Mouse (Mus musculus) adrenal gland, adult 8-10 months (tissue): ENCODE data around the gene Rgma. TPM values are rescaled to one million over a fixed set of nuclear protein-coding genes. Genes with fewer than 3 reads are reported as not detected.

Experiments
- DNase-seq: peaks from one replicate; pipeline ENCODE4 v3.0.0; 2022
- total RNA-seq, 4 experiments: library from RNA; stranded (reverse); gene quantifications; 2 replicates each; pipeline ENCODE4 v1.2.4; 2022

The Rgma gene
- 10 to 100 TPM; 12.8 to 16.1 (median 14.0) TPM for total RNA-seq

- no peak for DNase-seq
Measured at GRCm38 (mm10) chr7:73375257-73376100, at the start of gene Rgma. Rgma (plus strand) TSS chr7:73375509.

DNA sequence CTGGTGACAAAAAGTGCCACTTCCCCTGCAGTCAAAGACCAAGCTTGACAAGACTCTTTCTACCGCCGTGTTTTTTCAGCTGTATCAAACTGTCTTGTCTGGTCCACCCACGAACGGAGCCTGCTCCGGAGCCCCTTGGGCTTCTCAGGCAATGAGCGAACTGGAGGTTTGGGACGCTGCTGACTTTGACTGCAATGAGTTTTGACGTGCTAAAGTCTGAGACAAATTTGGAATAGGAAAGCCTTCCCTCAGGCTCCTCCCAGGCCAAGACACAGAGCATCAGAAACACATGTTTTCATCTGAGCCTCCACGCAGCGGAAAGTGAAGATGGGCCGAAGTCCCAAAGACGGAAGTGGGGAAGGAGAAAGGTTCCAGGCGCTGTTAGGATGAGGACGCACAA, 49.1 kb upstream of the Rgma start:
- no peak for DNase-seq

- DNase-seq = no peak
Measured at GRCm38 (mm10) chr7:73326680-73327079, 48.6 kb upstream of the Rgma start.

GRCm38 (mm10) chr7:73327193-73327592, 48.1 kb upstream of the Rgma start:
- DNase-seq = no peak

GRCm38 (mm10) chr7:73327652-73328051, 47.7 kb upstream of the Rgma start:
- DNase-seq = no peak

GRCm38 (mm10) chr7:73328653-73329207, 46.6 kb upstream of the Rgma start:
- DNase-seq = no peak

- DNase-seq = no peak
Measured at GRCm38 (mm10) chr7:73330754-73331153, 44.6 kb upstream of the Rgma start.

DNA sequence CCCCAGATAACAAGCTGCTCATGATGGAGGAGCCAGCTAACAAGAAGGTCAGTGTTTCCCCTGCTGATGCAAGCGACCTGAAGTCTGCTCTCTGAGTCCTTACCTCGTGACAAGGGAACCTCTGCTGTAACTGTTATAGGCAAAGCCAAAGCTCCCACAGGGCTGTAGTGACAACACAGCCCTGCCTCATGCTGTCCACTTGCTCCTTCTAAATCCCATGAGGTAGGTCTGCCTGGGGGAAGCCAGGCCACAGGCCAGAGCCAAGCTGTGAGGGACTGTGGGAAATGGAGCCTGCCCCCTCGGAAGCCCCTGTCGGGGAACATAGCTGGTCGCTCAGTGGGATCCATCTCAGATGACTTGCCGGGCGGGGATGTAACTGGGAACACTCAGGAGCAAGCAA, 43.7 kb upstream of the Rgma start:
- no peak for DNase-seq

- no peak for DNase-seq
Measured at GRCm38 (mm10) chr7:73333398-73333988, 41.8 kb upstream of the Rgma start.

GRCm38 (mm10) chr7:73334883-73335282, 40.4 kb upstream of the Rgma start:
- DNase-seq = no peak

- no peak for DNase-seq
Measured at GRCm38 (mm10) chr7:73336380-73336779, 38.9 kb upstream of the Rgma start.

- DNase-seq = no peak
Measured at GRCm38 (mm10) chr7:73338353-73338752, 37.0 kb upstream of the Rgma start.

DNA sequence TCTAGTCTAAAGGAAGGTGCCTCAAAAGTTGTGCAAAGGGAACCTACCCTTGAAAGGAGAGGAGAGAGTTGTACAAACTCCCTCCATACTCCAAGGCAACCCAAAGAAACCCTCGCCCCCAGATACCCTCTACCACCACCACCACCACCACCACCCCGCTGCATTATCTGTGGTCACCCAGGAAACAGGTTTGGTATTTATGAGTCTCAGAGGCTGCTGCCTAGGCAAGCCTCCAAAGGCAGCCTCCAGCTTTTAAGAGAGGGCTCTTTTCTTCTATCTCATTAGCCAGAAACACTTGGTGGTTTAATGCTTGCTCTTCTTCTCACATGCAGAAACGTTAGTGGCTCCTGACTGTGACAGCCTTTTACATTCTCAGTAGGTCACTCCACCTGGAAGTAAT, 31.5 kb upstream of the Rgma start:
- no peak for DNase-seq

DNA sequence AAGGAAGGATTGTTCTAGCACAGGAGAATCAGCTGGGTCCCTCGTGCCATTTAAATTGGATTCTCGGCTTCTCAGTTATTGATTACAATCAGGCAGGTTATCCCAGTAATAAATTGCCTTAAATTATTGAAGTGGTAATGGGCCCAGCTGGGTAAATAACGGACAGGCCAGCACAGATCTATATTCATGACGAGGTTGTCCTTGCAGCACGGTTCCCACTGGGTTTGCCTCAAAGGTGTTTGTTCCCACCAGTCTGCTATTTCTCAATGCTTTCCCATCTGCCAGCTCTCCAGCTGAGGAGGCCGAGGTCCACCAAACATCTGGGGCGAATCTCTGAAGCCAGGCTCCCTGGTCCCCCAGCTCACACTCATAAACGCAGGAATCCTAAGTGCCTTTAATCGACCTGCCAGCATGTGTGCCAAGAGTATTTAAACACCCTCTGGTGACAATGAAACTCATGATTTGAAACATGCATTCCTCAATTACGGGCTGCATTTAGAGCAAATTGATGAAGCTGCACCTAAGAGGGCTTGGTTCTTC, 26.7 kb upstream of the Rgma start:
- no peak for DNase-seq

DNA sequence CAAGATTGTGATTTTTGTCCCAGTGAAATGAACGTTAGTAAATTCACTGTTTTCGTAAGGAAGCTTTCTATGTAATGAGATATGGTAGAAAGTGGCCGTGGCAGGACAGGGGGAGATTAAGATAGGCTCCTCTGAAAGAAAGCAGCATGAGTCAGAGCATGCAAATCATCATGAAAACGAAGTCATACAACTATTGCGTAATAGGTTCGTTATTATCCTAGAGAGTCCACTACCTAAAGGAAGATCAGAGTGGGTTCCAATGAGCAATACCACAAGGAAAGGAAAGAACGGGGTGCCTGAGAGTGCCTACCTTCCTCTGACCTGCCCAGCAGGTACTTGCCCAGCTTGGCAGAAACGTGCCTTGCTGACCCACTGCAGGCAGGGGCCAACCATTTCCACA, 26.2 kb upstream of the Rgma start:
- DNase-seq = no peak

GRCm38 (mm10) chr7:73355229-73355628, 20.1 kb upstream of the Rgma start:
- no peak for DNase-seq

DNA sequence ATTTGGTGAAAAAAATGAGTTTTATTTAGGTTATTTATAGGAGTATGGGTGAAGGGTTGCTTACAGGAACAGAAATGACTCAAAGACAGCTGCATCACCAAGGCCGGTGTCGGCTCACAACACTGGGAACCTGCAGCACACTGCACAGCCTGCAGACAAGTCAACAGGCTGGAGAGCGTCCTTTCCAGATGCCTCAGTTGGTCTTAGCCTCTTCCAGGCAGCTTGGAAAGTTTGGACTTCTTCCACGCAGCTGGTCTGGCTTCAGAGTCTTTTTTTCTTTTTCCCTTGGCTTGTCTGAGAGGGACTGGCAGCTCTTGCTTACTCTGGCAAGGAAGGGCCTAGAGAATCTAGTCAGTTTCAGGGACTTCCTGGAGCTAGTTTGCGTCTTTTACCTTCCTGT, 18.4 kb upstream of the Rgma start:
- no peak for DNase-seq

- DNase-seq = no peak
Measured at GRCm38 (mm10) chr7:73357626-73358025, 17.7 kb upstream of the Rgma start.

DNA sequence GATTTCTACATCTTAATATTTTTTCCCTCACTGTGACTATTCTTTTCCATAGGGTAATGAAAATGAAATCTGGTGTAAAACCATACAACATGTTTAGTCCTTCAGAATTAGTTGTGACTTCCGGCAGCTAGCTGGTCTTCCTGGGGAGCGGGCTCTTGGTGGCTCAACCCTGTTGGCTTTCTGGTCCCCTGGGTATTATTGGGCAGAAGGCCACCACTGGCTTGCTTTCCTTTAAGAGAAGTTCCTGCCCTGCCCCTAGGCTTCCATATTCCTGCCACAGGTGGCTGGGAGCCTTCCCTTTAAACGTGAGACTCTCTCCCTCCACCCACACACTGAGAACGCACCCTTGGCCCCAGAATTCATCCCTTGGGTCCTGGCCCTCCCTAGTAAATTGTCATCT, 9.8 kb upstream of the Rgma start:
- DNase-seq = no peak

GRCm38 (mm10) chr7:73365965-73366364, 9.3 kb upstream of the Rgma start:
- DNase-seq = no peak

GRCm38 (mm10) chr7:73367681-73368464, 7.4 kb upstream of the Rgma start:
- no peak for DNase-seq

DNA sequence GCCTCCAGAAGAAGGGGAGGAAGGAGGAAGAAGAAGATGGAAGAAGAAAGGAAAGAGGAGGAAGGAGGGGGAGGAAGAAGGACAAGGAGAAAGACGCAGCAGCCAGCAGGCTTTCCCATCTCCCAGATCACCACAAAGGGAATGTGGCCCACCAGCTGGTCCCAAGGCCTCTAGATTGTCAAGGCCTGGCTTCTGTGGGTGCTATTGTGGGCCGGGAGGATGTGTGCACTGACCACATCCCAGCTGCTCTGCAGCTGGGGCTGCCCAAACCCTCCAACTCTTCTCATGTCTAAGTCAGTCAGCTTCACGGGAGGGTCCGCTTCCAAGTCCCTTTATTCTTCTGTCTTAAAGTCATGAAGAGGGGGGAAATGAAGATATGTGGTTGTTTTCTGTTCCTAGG, 5.3 kb upstream of the Rgma start:
- DNase-seq = no peak
